Mouse (Mus musculus): ENCODE results near the gene Jarid2. TPM values are rescaled to one million over a fixed set of nuclear protein-coding genes. Genes with fewer than 3 reads are reported as not detected.

The Jarid2 gene
- polyA plus RNA-seq, 1 experiment from 2014 or later = 24.2 TPM

DNA sequence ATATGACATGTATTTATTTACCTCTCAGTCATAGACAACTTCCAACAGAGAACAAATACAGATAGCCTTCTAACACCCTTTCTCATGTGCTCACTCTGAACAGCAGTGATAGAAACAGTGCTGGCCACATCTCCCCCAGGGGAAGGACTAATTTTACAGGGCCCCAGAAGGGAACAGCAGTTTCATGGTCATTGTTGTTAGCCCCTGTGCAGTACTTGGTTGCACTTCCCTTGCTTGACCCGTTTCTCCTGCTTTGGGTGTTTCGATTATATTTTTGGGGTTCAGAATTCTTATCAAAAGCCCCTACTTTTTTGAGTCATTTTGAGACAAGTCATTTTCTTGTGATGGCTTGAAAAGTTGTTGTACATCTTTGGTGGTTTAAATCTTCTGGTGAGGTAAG is 23.9 kb downstream of the Jarid2 start:
- Histone ChIP-seq H3K4me1 (peaks cover 41% of the 10 kb centered on the region), H3K4me3 (no peak overlapping the region), H3K9me3 (no peaks in the 10 kb centered on the region), H3K4me2 (no peak overlapping the region), H3K36me3 (0 out of 2 replicates have a peak, but pooled peaks cover 4% of the 10 kb centered on the region), H3K27ac (replicated peaks) (no peak overlapping the region), H3K27me3 (replicated peaks) (no peaks in the 10 kb centered on the region), H3K9ac (no peak overlapping the region)
- 88% methylated on average over 2 of the region's 2 CpGs for WGBS
- ATAC-seq (ENCODE audit: extremely low read depth, insufficient number of reproducible peaks, low FRiP score, low TSS enrichment) = no peak

GRCm38 (mm10) chr13:44755434-44755833 is 26.2 kb downstream of the Jarid2 start:
- Histone ChIP-seq H3K36me3 (no peaks in the 10 kb centered on the region), H3K4me2 (no peak overlapping the region), H3K9ac (no peak overlapping the region), H3K4me3 (no peak overlapping the region), H3K9me3 (no peaks in the 10 kb centered on the region), H3K27me3 (replicated peaks) (no peaks in the 10 kb centered on the region), H3K27ac (replicated peaks) (no peak overlapping the region), H3K4me1 (peaks cover 44% of the 10 kb centered on the region)
- ATAC-seq (ENCODE audit: extremely low read depth, insufficient number of reproducible peaks, low FRiP score, low TSS enrichment) = no peak
- 28% methylated on average over 5 of the region's 5 CpGs for WGBS

DNA sequence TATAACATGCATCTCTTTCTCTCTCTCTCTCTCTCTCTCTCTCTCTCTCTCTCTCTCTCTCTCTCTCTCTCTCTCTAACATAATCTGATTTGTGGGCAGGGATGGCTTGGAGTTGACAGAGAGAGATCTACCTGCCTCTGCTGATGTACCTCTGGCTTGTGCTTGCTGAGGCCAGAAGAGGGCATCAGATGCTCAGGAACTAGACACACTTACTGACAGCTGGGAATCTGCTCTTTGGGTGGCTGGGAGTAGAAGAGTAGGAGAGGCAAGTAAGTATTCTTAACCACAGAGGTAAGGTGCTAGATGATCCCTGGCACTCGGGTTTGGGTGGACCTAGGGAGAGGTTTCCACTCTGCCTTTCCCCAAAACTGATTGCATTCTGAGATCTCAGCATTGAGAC is 29.5 kb downstream of the Jarid2 start:
- H3K27ac ChIP-seq (replicated peaks) = no peak overlapping the region
- no peaks in the 10 kb centered on the region for H3K9me3 ChIP-seq
- H3K27me3 ChIP-seq (replicated peaks) = no peaks in the 10 kb centered on the region
- no peak overlapping the region for H3K4me3 ChIP-seq
- H3K4me2 ChIP-seq = no peak overlapping the region
- no peaks in the 10 kb centered on the region for H3K36me3 ChIP-seq
- peaks cover 30% of the 10 kb centered on the region for H3K4me1 ChIP-seq
- no peak for ATAC-seq (ENCODE audit: extremely low read depth, insufficient number of reproducible peaks, low FRiP score, low TSS enrichment)
- WGBS = 63% methylated on average over 1 of the region's 1 CpGs
- no peak overlapping the region for H3K9ac ChIP-seq

- Histone ChIP-seq H3K4me1 (peaks cover 15% of the 10 kb centered on the region), H3K27me3 (replicated peaks) (no peaks in the 10 kb centered on the region), H3K36me3 (no peaks in the 10 kb centered on the region; the same call in 1 of the 2 replicates), H3K27ac (replicated peaks) (no peak overlapping the region), H3K9me3 (no peaks in the 10 kb centered on the region), H3K4me3 (no peak overlapping the region), H3K9ac (no peak overlapping the region), H3K4me2 (no peak overlapping the region)
- 83% methylated on average over 1 of the region's 1 CpGs for WGBS
- no peak for ATAC-seq (ENCODE audit: extremely low read depth, insufficient number of reproducible peaks, low FRiP score, low TSS enrichment)
Measured at GRCm38 (mm10) chr13:44760761-44761160, 31.5 kb downstream of the Jarid2 start.

DNA sequence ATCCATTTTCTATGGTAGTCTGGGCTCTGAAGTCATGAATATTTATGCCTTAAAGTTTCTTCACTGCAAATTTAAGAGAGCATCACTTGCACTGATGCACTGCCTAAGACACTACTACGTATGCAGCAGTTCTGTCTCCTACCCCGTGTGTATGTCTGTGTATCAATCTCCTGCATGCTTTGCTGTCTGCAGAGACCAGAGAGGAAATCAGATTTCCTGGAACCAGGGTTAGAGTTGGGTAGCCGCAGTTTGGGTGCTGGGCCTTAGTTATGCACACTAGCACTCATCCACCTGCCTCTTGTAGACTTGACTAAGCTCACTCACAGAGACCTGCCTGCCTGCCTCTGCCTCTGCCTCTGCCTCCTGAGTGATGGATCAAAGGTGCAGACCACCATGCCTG is 33.8 kb downstream of the Jarid2 start:
- no peak overlapping the region for H3K4me3 ChIP-seq
- H3K9ac ChIP-seq = no peak overlapping the region
- no peak for ATAC-seq (ENCODE audit: extremely low read depth, insufficient number of reproducible peaks, low FRiP score, low TSS enrichment)
- H3K36me3 ChIP-seq = no peaks in the 10 kb centered on the region; the same call in 1 of the 2 replicates
- peaks cover 23% of the 10 kb centered on the region for H3K4me1 ChIP-seq
- no peak overlapping the region for H3K4me2 ChIP-seq
- no peaks in the 10 kb centered on the region for H3K9me3 ChIP-seq
- H3K27me3 ChIP-seq (replicated peaks) = no peaks in the 10 kb centered on the region
- WGBS = 70% methylated on average over 3 of the region's 3 CpGs
- no peak overlapping the region for H3K27ac ChIP-seq (replicated peaks)

DNA sequence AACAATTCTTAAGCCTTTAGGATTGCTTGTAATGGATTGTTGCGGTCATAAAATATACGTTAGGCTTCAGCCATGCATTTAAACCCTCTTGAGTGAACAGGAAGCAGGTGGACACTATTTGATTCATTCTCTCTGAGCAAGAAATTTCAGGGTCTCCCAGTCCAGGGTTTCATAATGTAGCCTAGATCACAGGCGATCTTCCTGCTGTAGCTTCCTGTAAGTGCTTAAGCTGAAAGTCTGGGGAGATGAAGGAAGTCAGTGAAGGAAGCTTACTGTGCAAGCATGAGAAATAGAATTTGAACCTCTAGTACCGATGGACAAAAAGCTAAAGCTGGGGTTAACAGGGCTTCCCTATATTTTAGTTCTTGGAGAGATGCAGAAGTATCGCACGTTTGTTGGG is 38.5 kb downstream of the Jarid2 start:
- H3K4me1 ChIP-seq = peaks cover 27% of the 10 kb centered on the region
- no peak for ATAC-seq (ENCODE audit: extremely low read depth, insufficient number of reproducible peaks, low FRiP score, low TSS enrichment)
- no peak overlapping the region for H3K4me3 ChIP-seq
- H3K4me2 ChIP-seq = no peak overlapping the region
- 84% methylated on average over 6 of the region's 6 CpGs for WGBS
- H3K9me3 ChIP-seq = no peaks in the 10 kb centered on the region
- H3K9ac ChIP-seq = no peak overlapping the region
- no peaks in the 10 kb centered on the region; the same call in 1 of the 2 replicates for H3K36me3 ChIP-seq
- H3K27ac ChIP-seq (replicated peaks) = no peak overlapping the region
- H3K27me3 ChIP-seq (replicated peaks) = no peaks in the 10 kb centered on the region

GRCm38 (mm10) chr13:44770808-44771605 is 41.7 kb downstream of the Jarid2 start:
- ATAC-seq (ENCODE audit: extremely low read depth, insufficient number of reproducible peaks, low FRiP score, low TSS enrichment) = no peak
- no peaks in the 10 kb centered on the region for H3K9me3 ChIP-seq
- no peak overlapping the region for H3K9ac ChIP-seq
- no peak overlapping the region for H3K4me3 ChIP-seq
- no peaks in the 10 kb centered on the region; the same call in 1 of the 2 replicates for H3K36me3 ChIP-seq
- H3K4me1 ChIP-seq = peaks cover 40% of the 10 kb centered on the region
- 53% methylated on average over 5 of the region's 5 CpGs for WGBS
- H3K27ac ChIP-seq (replicated peaks) = no peak overlapping the region
- H3K4me2 ChIP-seq = no peak overlapping the region
- H3K27me3 ChIP-seq (replicated peaks) = no peaks in the 10 kb centered on the region

DNA sequence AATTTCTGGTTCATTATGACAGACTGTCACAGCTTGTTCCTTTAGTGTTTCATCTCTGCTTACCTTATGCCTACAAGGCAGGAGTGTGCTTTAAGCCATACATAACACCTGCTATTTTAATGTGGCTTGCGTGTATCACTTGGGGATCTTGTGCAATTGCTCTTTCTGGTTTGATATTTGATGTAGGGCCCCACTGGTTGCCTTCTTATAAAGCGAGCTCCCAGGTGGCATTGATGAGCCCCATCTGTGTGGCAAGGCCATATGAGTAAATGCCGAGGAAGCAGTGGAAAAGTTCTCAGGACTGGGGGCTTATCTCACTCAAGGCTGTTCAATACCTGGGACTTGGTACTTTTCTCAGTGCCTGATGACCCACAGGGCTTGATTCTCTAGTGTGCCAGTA is 43.5 kb downstream of the Jarid2 start:
- no peak for ATAC-seq (ENCODE audit: extremely low read depth, insufficient number of reproducible peaks, low FRiP score, low TSS enrichment)
- Histone ChIP-seq H3K4me1 (peaks cover 34% of the 10 kb centered on the region), H3K27ac (replicated peaks) (no peak overlapping the region), H3K4me3 (no peak overlapping the region), H3K9me3 (no peaks in the 10 kb centered on the region), H3K4me2 (no peak overlapping the region), H3K27me3 (replicated peaks) (no peaks in the 10 kb centered on the region), H3K36me3 (no peaks in the 10 kb centered on the region; the same call in 1 of the 2 replicates), H3K9ac (no peak overlapping the region)
- WGBS = 86% methylated on average over 3 of the region's 3 CpGs

DNA sequence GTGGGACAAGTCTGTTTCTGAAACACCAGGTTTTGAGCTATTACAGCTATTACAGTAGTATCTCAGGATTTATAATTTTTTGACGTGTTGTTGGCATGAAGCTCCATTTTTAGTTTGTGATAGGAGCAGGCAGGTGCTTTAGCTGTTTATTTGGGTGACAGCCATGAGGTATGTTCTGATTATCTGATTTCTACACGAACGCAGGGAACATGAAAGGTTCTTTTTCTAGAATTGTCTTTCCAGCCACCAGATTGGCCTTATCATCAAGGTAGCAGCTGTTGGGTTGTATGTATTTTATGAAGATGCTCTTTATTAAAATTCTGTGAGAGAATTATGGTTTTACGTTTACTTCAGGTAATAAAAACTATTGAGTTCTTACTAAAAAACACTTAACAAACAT is 45.1 kb downstream of the Jarid2 start:
- no peak overlapping the region for H3K4me2 ChIP-seq
- H3K9ac ChIP-seq = no peak overlapping the region
- no peaks in the 10 kb centered on the region for H3K27me3 ChIP-seq (replicated peaks)
- no peak overlapping the region for H3K4me3 ChIP-seq
- ATAC-seq (ENCODE audit: extremely low read depth, insufficient number of reproducible peaks, low FRiP score, low TSS enrichment) = no peak
- peaks cover 28% of the 10 kb centered on the region for H3K4me1 ChIP-seq
- H3K27ac ChIP-seq (replicated peaks) = no peak overlapping the region
- no peaks in the 10 kb centered on the region for H3K9me3 ChIP-seq
- no peaks in the 10 kb centered on the region; the same call in 1 of the 2 replicates for H3K36me3 ChIP-seq
- WGBS = 83% methylated on average over 4 of the region's 4 CpGs

- Histone ChIP-seq H3K4me2 (no peak overlapping the region), H3K9me3 (no peaks in the 10 kb centered on the region), H3K27me3 (replicated peaks) (no peaks in the 10 kb centered on the region), H3K9ac (no peak overlapping the region), H3K4me3 (no peak overlapping the region), H3K36me3 (no peaks in the 10 kb centered on the region; the same call in 1 of the 2 replicates), H3K4me1 (peaks cover 26% of the 10 kb centered on the region), H3K27ac (replicated peaks) (no peak overlapping the region)
- ATAC-seq (ENCODE audit: extremely low read depth, insufficient number of reproducible peaks, low FRiP score, low TSS enrichment) = no peak
- 77% methylated on average over 3 of the region's 3 CpGs for WGBS
Measured at GRCm38 (mm10) chr13:44775396-44775795, 46.1 kb downstream of the Jarid2 start.

GRCm38 (mm10) chr13:44780506-44780905 is 51.2 kb downstream of the Jarid2 start:
- no peak overlapping the region for H3K27ac ChIP-seq (replicated peaks)
- no peak overlapping the region for H3K9ac ChIP-seq
- H3K9me3 ChIP-seq = no peaks in the 10 kb centered on the region
- no peak overlapping the region for H3K4me3 ChIP-seq
- no peak for ATAC-seq (ENCODE audit: extremely low read depth, insufficient number of reproducible peaks, low FRiP score, low TSS enrichment)
- H3K4me2 ChIP-seq = no peak overlapping the region
- H3K4me1 ChIP-seq = peaks cover 26% of the 10 kb centered on the region
- WGBS = 13% methylated on average over 1 of the region's 1 CpGs
- H3K36me3 ChIP-seq = peaks cover 6% of the 10 kb centered on the region; the same call in 1 of the 2 replicates
- no peaks in the 10 kb centered on the region for H3K27me3 ChIP-seq (replicated peaks)

GRCm38 (mm10) chr13:44781126-44781525 is 51.9 kb downstream of the Jarid2 start:
- Histone ChIP-seq H3K4me3 (no peak overlapping the region), H3K27me3 (replicated peaks) (no peaks in the 10 kb centered on the region), H3K4me2 (no peak overlapping the region), H3K9me3 (no peaks in the 10 kb centered on the region), H3K36me3 (peaks cover 6% of the 10 kb centered on the region; the same call in 1 of the 2 replicates), H3K9ac (no peak overlapping the region), H3K27ac (replicated peaks) (no peak overlapping the region), H3K4me1 (peaks cover 27% of the 10 kb centered on the region)
- WGBS = 88% methylated on average over 2 of the region's 2 CpGs
- no peak for ATAC-seq (ENCODE audit: extremely low read depth, insufficient number of reproducible peaks, low FRiP score, low TSS enrichment)

Measured in heart, embryonic 13.5 days (tissue).